ENCODE assay signal across 8 mouse cellular contexts in genomic region chr9:108201160-108201559, GRCm38 (mm10). TPM values are rescaled to one million over a fixed set of nuclear protein-coding genes. Genes with fewer than 3 reads are reported as not detected.
DNase-seq lines count a peak whose midpoint lies in the region; ATAC-seq lines count a peak whose summit lies in the region.

No protein-coding gene starts in this region.

- H3K9me3 ChIP-seq in hindbrain, embryonic 11.5 days (ENCODE audit: control insufficient read depth, low read length), result no peaks in the 10 kb centered on the region

- no peak overlapping the region for H3K4me3 ChIP-seq in hindbrain, embryonic 11.5 days (ENCODE audit: low read depth, low read length)

- peaks cover 3% of the 10 kb centered on the region for H3K4me1 ChIP-seq in hindbrain, embryonic 11.5 days (replicated peaks; ENCODE audit: control insufficient read depth, insufficient read depth, low read length)

- no peaks in the 10 kb centered on the region for H3K36me3 ChIP-seq in hindbrain, embryonic 11.5 days (ENCODE audit: control insufficient read depth, insufficient read depth, low read length)

- WGBS in hindbrain, embryonic 11.5 days, result under 1% methylated on average over 13 of the region's 13 CpGs

- no peak overlapping the region for H3K27ac ChIP-seq in hindbrain, embryonic 11.5 days (ENCODE audit: low read depth, low read length)

- peak; percentile 98 for DNase-seq in Muller cell, postnatal 12 days (ENCODE audit: inconsistent ontology term)
- DNase-seq in cerebellum, adult 9-11 months, result peak; percentile 98
- peak; percentile 93 to 94 for DNase-seq in frontal cortex, adult 2 months (ENCODE audit: extremely low spot score in 1 of 2, low spot score in 1 of 2)
- peak; percentile 94 for DNase-seq in hindbrain, embryonic 11.5 days (ENCODE audit: low spot score)
- peak; percentile 86 to 89 for DNase-seq in layer of hippocampus, postnatal 10 days (ENCODE audit: low spot score in 2 of 2)
- peak; percentile 98 for DNase-seq in lung, postnatal 10 days
- DNase-seq in retina, adult 2 months (ENCODE audit: low read depth, low spot score), result peak; percentile 80
- peak; percentile 91 to 95 for DNase-seq in thymus, postnatal 36 days

- no peak overlapping the region for H3K9ac ChIP-seq in hindbrain, embryonic 11.5 days (ENCODE audit: low read depth, low read length)

- H3K4me2 ChIP-seq in hindbrain, embryonic 11.5 days (replicated peaks; ENCODE audit: low read depth, low read length), result peak overlapping the region; percentile 29; the same call in 1 of the 2 replicates

- ATAC-seq in hindbrain, embryonic 11.5 days (ENCODE audit: low FRiP score), result peak; percentile 92

- H3K27me3 ChIP-seq in hindbrain, embryonic 11.5 days (ENCODE audit: control insufficient read depth, insufficient read depth, low read length), result no peaks in the 10 kb centered on the region

RNA-seq across cellular contexts. Expression of gene Bsn, which starts 11.0 kb away (rescaled TPM):
- polyA plus RNA-seq in frontal cortex, adult 2 months (2012; rRNA removed), result 95.0 and 100 TPM in 2 replicates
- 3.9 and 4.4 TPM in 2 replicates for polyA plus RNA-seq in hindbrain, embryonic 11.5 days (2014; fragmentation: Nextera tagmentation; extraction: Ambion mirVana)
- 100 to 1,000 TPM; 129 to 137 TPM for total RNA-seq in layer of hippocampus, postnatal 10 days (2021)

Comparison
In these comparisons a context has a peak if more than half of its experiments do, and no peak if none do; other contexts are left out.
1. RNA of gene Bsn, which starts 11.0 kb away (polyA plus RNA-seq): 95.0 to 100 TPM in frontal cortex, adult 2 months; 3.9 to 4.4 TPM in hindbrain, embryonic 11.5 days; every median in the first group is over 10 times any median in the second.
2. Peak in every context shown above with its lines, with median percentiles within 50 percentile points of each other: DNase-seq.